Mouse (Mus musculus) intestine, embryonic 15.5 days (tissue): ENCODE data around the gene Dicer1. TPM values are rescaled to one million over a fixed set of nuclear protein-coding genes. Genes with fewer than 3 reads are reported as not detected.

ENCODE experiments used
- ATAC-seq: fragments of 200-750 bp; cut with Nextera tagmentation; 2 replicates; pipeline ENCODE4 v1.8.0; 2017; ENCODE audit warnings: moderate TSS enrichment, moderate library complexity
- H3K27ac ChIP-seq: fragments of 300-500 bp; sonication (generic); 2 replicates; pipeline ENCODE4 v1.5.1; 2015; ENCODE audit warnings: mild to moderate bottlenecking, inconsistent platforms
- H3K27me3 ChIP-seq: fragments of 300-500 bp; sonication (generic); replicated peaks from 2 replicates; pipeline ENCODE4 v1.6.1; 2015; ENCODE audit warnings: inconsistent platforms
- H3K36me3 ChIP-seq: fragments of 300-500 bp; sonication (generic); 2 replicates; pipeline ENCODE4 v1.6.1; 2015; ENCODE audit warnings: inconsistent platforms
- H3K4me1 ChIP-seq: fragments of 300-500 bp; sonication (generic); replicated peaks from 2 replicates; pipeline ENCODE4 v1.6.1; 2015; ENCODE audit warnings: inconsistent platforms
- H3K4me2 ChIP-seq: fragments of 300-500 bp; sonication (generic); replicated peaks from 2 replicates; pipeline ENCODE4 v1.6.1; 2015; ENCODE audit warnings: mild to moderate bottlenecking, inconsistent platforms
- H3K4me3 ChIP-seq: fragments of 300-500 bp; sonication (generic); replicated peaks from 2 replicates; pipeline ENCODE4 v1.5.1; 2015; ENCODE audit warnings: inconsistent platforms
- H3K9ac ChIP-seq: fragments of 300-500 bp; sonication (generic); 2 replicates; pipeline ENCODE4 v1.6.1; 2015; ENCODE audit warnings: inconsistent platforms
- H3K9me3 ChIP-seq: fragments of 300-500 bp; sonication (generic); 2 replicates; pipeline ENCODE4 v1.6.1; 2016; ENCODE audit warnings: inconsistent platforms
- WGBS: fragments of 180-500 bp; shearing (Covaris S2); methylation state at CpG from one replicate; pipeline ENCODE4 v1.1.7; 2015; 5-methylcytosine and 5-hydroxymethylcytosine counted together
- polyA plus RNA-seq: library from polyadenylated mRNA; unstranded; fragments of >200 nt; fragmentation: Nextera tagmentation; extraction: Ambion mirVana; gene quantifications from 2 replicates; pipeline ENCODE4 v1.2.1, GENCODE M21; 2015

The Dicer1 gene
- polyA plus RNA-seq, 1 experiment from 2014 or later, result 30.6 TPM

GRCm38 (mm10) chr12:104763918-104764317 lies 12.2 kb upstream of the Dicer1 start:
- Histone ChIP-seq H3K4me3 (no peak overlapping the region), H3K27ac (no peak overlapping the region), H3K9ac (no peak overlapping the region), H3K36me3 (no peaks in the 10 kb centered on the region), H3K4me2 (no peak overlapping the region), H3K27me3 (no peaks in the 10 kb centered on the region), H3K9me3 (no peaks in the 10 kb centered on the region), H3K4me1 (0 out of 2 replicates have a peak, but pooled peaks cover 2% of the 10 kb centered on the region)
- ATAC-seq, result no peak
- 78% methylated on average over 6 of the region's 6 CpGs for WGBS

GRCm38 (mm10) chr12:104761411-104761810 lies 9.7 kb upstream of the Dicer1 start:
- H3K36me3 ChIP-seq, result no peaks in the 10 kb centered on the region
- WGBS, result 83% methylated on average over 8 of the region's 8 CpGs
- no peak overlapping the region for H3K4me3 ChIP-seq
- H3K27me3 ChIP-seq, result no peaks in the 10 kb centered on the region
- ATAC-seq, result no peak
- H3K9me3 ChIP-seq, result no peaks in the 10 kb centered on the region
- no peaks in the 10 kb centered on the region for H3K4me1 ChIP-seq
- H3K27ac ChIP-seq, result no peak overlapping the region
- H3K9ac ChIP-seq, result no peak overlapping the region
- no peak overlapping the region for H3K4me2 ChIP-seq

DNA sequence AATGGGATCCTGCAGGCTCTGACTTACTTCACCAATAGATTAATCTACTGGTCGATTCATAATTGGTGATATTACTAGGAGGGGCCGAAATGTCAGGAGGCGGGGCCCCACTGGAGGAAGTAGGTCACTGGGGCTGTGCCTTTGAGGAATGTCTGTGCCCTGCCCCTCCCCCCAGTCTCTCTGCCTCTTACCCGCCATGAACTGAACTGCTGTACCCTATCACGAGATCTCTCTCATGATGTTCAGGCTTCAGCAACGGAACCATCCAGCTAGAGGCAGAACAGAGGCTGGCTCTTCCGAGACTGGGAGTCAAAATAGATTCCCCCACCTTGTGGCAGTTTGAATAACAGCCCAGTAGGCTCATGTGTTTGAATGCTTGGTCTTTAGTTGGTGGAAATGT lies 6.3 kb upstream of the Dicer1 start:
- no peak for ATAC-seq
- no peaks in the 10 kb centered on the region for H3K27me3 ChIP-seq
- H3K9me3 ChIP-seq, result no peaks in the 10 kb centered on the region
- H3K4me1 ChIP-seq, result no peaks in the 10 kb centered on the region
- no peak overlapping the region for H3K27ac ChIP-seq
- WGBS, result 82% methylated on average over 7 of the region's 7 CpGs
- no peak overlapping the region for H3K4me2 ChIP-seq
- H3K4me3 ChIP-seq, result no peak overlapping the region
- H3K36me3 ChIP-seq, result no peaks in the 10 kb centered on the region
- H3K9ac ChIP-seq, result no peak overlapping the region

DNA sequence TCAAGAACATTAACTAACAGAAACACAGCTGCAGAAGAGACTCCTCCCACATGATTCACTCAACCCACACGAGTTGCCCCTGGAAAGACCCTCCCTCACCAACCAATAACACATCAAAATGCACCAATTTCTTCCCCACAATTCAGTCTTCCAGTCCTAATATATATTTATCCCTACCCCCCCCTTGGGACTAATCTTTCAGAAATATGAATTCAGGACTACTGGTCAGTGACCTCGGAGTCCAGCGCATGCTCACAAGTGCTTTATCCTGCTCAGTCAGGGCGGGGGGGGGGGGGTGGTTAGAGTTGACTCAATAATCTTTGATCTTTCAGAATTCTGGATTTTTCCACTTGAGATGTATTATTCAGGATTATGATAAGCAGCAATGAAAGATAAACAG lies 1.9 kb upstream of the Dicer1 start:
- Histone ChIP-seq H3K27me3 (no peaks in the 10 kb centered on the region), H3K27ac (no peak overlapping the region), H3K9ac (no peak overlapping the region), H3K4me1 (peaks cover 18% of the 10 kb centered on the region), H3K4me3 (no peak overlapping the region), H3K9me3 (no peaks in the 10 kb centered on the region), H3K4me2 (no peak overlapping the region), H3K36me3 (no peaks in the 10 kb centered on the region)
- ATAC-seq, result no peak
- WGBS, result 64% methylated on average over 4 of the region's 4 CpGs

DNA sequence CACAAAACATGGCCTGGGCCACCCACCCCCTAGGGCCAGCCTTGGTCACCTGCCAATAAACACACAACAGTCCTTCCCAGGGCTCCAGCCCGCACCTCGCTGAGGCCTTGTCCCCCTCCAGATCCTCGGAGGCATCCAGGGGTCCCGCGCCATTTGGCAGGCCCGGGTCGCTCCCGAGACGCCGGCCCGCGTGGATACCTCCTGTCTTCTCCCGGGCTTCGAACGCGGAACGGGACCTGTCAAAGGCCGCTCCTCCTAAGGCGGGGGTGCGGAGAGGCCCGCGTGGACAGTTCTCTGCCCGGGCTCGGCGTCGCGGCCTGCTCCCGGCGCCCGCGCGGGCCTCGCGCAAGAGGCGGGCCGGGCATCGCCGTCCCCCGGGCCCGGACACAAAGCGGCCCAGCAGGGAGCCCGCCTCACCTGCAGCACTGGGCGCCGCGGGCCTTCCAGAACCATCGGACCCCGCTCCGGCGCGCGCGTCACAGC lies 380 bp downstream of the Dicer1 start:
- under 1% methylated on average over 45 of the region's 52 CpGs for WGBS
- no peak; the same call in none of the 2 replicates for ATAC-seq
- Histone ChIP-seq H3K4me2 (peak overlapping the region; percentile 89), H3K4me1 (peaks cover 18% of the 10 kb centered on the region), H3K36me3 (no peaks in the 10 kb centered on the region), H3K9me3 (no peaks in the 10 kb centered on the region), H3K27me3 (no peaks in the 10 kb centered on the region), H3K4me3 (peak overlapping the region; percentile 92), H3K9ac (peak overlapping the region; percentile 97), H3K27ac (peak overlapping the region; percentile 88)

DNA sequence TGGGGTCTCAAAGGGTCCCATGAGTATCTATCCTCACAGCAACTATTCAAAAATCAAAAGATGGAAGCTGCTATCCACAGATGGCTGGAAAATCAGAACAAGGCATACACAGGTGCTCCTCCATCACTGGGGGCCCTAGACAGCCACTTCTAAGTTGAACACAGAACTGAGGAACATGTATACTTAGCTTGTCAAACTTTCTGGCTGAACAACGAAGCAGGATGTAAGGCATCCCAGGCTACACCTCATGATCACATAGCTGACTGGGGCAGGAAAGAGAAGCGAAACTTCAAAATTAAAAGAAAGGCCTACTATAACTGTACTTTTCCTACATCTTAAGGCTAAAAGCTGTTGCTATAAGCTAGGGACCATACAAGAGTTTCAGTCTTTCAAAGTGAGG lies 2.8 kb downstream of the Dicer1 start:
- H3K27me3 ChIP-seq, result no peaks in the 10 kb centered on the region
- H3K36me3 ChIP-seq, result no peaks in the 10 kb centered on the region
- H3K9me3 ChIP-seq, result no peaks in the 10 kb centered on the region
- no peak overlapping the region for H3K9ac ChIP-seq
- H3K4me2 ChIP-seq, result no peak overlapping the region
- WGBS, result 72% methylated on average over 2 of the region's 2 CpGs
- no peak overlapping the region for H3K27ac ChIP-seq
- peaks cover 18% of the 10 kb centered on the region for H3K4me1 ChIP-seq
- no peak for ATAC-seq
- no peak overlapping the region for H3K4me3 ChIP-seq

DNA sequence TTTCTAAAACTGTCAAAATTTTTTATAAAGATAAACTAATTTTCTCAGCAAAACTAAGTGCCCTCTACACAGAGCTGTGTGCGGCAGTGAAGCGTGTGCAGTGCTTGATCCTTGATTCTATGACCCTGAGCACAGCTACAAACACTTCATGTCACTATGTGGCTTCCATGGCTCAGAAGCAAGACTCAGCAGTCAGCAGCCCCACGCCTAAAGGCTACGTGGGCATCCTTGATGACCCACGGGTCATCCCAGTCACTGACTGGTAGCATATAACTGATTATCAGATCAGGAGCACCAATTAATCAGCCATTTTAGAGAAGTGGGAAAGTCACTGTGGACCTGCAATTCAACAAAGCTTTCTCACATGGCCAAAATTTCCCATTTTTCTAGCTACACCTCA lies 4.5 kb downstream of the Dicer1 start:
- Histone ChIP-seq H3K9me3 (no peaks in the 10 kb centered on the region), H3K27ac (no peak overlapping the region), H3K4me2 (no peak overlapping the region), H3K4me1 (peaks cover 20% of the 10 kb centered on the region), H3K4me3 (no peak overlapping the region), H3K36me3 (no peaks in the 10 kb centered on the region), H3K27me3 (no peaks in the 10 kb centered on the region), H3K9ac (no peak overlapping the region)
- no peak for ATAC-seq
- WGBS, result 88% methylated on average over 5 of the region's 5 CpGs

DNA sequence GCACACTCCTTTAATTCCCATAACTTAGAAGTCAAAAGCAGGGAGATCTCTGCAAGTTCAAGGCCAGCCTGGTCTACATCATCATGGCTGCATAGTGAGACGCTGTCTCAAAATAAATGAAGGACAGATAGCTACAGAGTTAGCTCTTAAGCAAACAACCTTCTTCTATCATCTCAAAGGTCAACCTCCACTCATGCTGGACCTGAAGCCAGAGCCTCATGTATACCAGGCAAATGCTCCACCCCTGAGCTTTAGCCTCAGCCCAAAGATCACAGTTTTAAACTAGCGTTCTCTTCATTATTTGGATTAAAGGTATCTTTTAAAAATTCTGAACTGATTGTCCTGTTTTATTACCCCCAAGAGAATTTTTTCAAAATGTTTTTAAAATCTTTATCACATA lies 5.2 kb downstream of the Dicer1 start:
- 67% methylated on average over 2 of the region's 2 CpGs for WGBS
- no peak overlapping the region for H3K4me2 ChIP-seq

GRCm38 (mm10) chr12:104743687-104744086 lies 8.1 kb downstream of the Dicer1 start:
- Histone ChIP-seq H3K4me3 (no peak overlapping the region), H3K27ac (no peak overlapping the region), H3K27me3 (no peaks in the 10 kb centered on the region), H3K36me3 (no peaks in the 10 kb centered on the region), H3K4me1 (peaks cover 10% of the 10 kb centered on the region; the same call in 1 of the 2 replicates), H3K4me2 (no peak overlapping the region), H3K9ac (no peak overlapping the region), H3K9me3 (no peaks in the 10 kb centered on the region)
- 83% methylated on average over 4 of the region's 4 CpGs for WGBS
- ATAC-seq, result no peak

More for the DNA sequence above, 5.2 kb downstream of the Dicer1 start:
- Histone ChIP-seq H3K27me3 (no peaks in the 10 kb centered on the region), H3K36me3 (no peaks in the 10 kb centered on the region), H3K9me3 (no peaks in the 10 kb centered on the region), H3K27ac (no peak overlapping the region), H3K4me1 (peaks cover 22% of the 10 kb centered on the region), H3K9ac (no peak overlapping the region), H3K4me3 (no peak overlapping the region)
- no peak for ATAC-seq

DNA sequence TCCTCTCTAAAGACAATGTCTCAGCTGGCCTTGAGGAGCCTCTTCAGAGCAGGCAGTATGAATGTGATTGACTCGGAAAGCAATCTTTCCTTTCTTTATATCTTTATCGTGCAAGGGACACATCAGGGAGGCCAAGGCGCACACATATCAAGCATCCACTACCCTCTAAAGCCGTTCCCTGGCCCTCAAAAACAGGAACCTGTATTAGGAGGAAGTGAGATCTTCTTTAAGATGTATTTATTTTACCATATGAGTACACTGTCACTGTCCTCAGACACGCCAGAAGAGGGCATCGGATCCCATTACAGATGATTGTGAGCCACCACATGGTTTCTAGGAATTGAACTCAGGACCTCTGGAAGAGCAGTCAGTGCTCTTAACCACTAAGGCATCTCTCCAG lies 9.5 kb downstream of the Dicer1 start:
- no peak overlapping the region for H3K27ac ChIP-seq
- ATAC-seq, result no peak
- no peaks in the 10 kb centered on the region for H3K36me3 ChIP-seq
- no peak overlapping the region for H3K4me3 ChIP-seq
- H3K4me2 ChIP-seq, result no peak overlapping the region
- H3K27me3 ChIP-seq, result no peaks in the 10 kb centered on the region
- WGBS, result 88% methylated on average over 6 of the region's 6 CpGs
- peaks cover 10% of the 10 kb centered on the region; the same call in 1 of the 2 replicates for H3K4me1 ChIP-seq
- no peak overlapping the region for H3K9ac ChIP-seq
- H3K9me3 ChIP-seq, result no peaks in the 10 kb centered on the region

DNA sequence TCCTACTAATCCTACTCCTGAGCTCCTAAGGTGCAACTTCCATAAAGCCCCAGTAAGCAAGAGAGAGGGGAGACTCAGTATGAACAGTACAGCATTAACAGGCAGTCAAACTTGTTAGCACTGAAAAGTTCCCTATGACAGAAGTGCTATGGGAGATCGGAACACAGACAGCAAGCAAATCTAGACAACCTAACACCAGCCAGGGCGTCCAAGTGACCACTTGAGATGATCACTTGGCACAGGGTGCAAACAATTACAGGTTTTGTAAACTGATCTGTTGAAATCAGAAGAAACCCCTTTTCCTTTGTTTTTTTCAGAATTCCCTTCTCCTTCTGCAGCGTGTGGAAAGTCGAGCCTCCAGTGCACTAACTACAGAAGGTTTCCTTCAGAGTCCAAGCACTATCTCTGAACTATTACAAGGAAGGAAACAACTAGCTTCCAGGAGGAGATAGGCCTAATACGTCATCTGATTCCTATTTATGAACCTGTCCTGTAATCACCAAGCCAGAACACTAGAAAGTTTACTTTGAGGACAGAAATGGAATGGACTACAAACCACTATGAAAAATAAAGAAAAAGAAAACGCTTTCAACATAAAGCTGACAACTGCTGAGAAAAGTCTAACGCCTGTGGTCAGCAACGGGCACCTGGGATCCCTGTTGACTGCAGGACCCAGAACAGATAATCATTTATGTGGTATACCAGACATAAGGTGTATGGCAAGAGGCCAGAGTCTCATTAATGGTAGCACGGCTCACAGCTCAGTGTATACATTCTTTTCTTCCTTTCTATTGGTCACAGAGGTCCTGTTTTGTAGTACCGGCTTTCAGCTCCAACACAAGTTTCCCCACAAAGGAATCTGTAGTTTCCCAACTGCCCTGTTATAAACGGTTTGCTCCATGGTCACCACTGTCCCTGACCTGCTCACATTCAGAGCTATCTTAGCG lies 10.6 kb downstream of the Dicer1 start:
- Histone ChIP-seq H3K9me3 (no peaks in the 10 kb centered on the region), H3K9ac (no peak overlapping the region), H3K27ac (no peak overlapping the region), H3K4me2 (no peak overlapping the region), H3K27me3 (no peaks in the 10 kb centered on the region), H3K4me1 (peaks cover 10% of the 10 kb centered on the region; the same call in 1 of the 2 replicates), H3K36me3 (no peaks in the 10 kb centered on the region), H3K4me3 (no peak overlapping the region)
- WGBS, result 53% methylated on average over 12 of the region's 12 CpGs
- ATAC-seq, result no peak

DNA sequence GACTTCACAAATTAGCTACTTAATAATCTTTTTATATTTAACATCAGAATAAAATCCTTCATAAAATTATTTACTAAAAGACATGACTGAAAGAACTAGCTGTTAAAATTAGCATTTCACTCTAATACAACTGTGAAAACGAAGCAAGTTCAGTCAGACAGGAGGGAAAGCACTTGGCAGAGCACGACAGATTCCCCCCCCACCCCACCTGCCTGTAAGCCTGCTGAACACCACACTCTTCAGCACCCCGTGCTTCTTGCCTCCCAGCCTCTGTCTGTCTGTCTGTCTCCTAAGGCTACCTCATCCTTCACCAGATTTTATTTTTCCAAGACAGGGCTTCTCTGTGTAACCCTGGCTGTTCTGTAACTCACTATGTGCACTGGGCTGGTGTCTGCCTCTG lies 12.8 kb downstream of the Dicer1 start:
- Histone ChIP-seq H3K36me3 (no peaks in the 10 kb centered on the region), H3K9me3 (no peaks in the 10 kb centered on the region), H3K4me3 (no peak overlapping the region), H3K27me3 (no peaks in the 10 kb centered on the region), H3K27ac (no peak overlapping the region), H3K4me1 (0 out of 2 replicates have a peak, but pooled peaks cover 10% of the 10 kb centered on the region), H3K9ac (no peak overlapping the region), H3K4me2 (no peak overlapping the region)
- no peak for ATAC-seq
- 67% methylated on average over 3 of the region's 3 CpGs for WGBS

DNA sequence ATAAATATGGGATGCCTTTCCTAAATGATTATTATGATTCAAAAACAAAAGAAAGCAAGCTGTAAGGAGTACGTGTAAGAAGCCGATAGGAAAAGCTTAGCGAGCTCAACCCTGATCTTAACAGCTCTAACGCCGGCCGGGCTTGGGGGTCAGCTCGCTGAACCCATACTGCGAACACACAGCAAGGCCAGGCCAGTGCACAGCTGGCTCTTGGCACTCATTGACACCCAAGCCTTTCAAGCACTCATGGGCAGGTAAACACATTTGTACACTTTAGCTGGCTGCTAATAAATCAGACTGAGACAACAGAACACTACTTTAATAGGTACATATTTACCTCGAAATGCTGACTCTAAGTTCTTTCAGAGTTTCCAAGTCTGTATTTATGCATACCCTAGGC lies 13.3 kb downstream of the Dicer1 start:
- Histone ChIP-seq H3K4me3 (no peak overlapping the region), H3K27me3 (no peaks in the 10 kb centered on the region), H3K4me1 (0 out of 2 replicates have a peak, but pooled peaks cover 10% of the 10 kb centered on the region), H3K27ac (no peak overlapping the region), H3K9ac (no peak overlapping the region), H3K36me3 (no peaks in the 10 kb centered on the region), H3K9me3 (no peaks in the 10 kb centered on the region), H3K4me2 (no peak overlapping the region)
- no peak for ATAC-seq
- WGBS, result 64% methylated on average over 9 of the region's 9 CpGs
